Mouse (Mus musculus): ENCODE results near the gene Creb5. TPM values are rescaled to one million over a fixed set of nuclear protein-coding genes. Genes with fewer than 3 reads are reported as not detected.

Gene Creb5
- polyA plus RNA-seq, 1 experiment: 4.0 TPM

GRCm38 (mm10) chr6:53572456-53572855, 285.4 kb downstream of the Creb5 start:
- DNase-seq: peak; percentile 26
- Histone ChIP-seq H3K4me3 (replicated peaks; ENCODE audit: extremely low read depth, low read depth, low read length) (no peak overlapping the region), H3K4me1 (ENCODE audit: control insufficient read depth, insufficient read depth, low read length) (peaks cover 8% of the 10 kb centered on the region; the same call in 1 of the 2 replicates)
- TF ChIP-seq POLR2A (IDR thresholded peaks at IDR 0.05; ENCODE audit: borderline replicate concordance, extremely low read depth, low read depth, low read length) (no peak), CTCF (IDR thresholded peaks at IDR 0.05; ENCODE audit: insufficient read depth, low read length) (no peak)
- 39% methylated on average over 4 of the region's 4 CpGs for WGBS

DNA sequence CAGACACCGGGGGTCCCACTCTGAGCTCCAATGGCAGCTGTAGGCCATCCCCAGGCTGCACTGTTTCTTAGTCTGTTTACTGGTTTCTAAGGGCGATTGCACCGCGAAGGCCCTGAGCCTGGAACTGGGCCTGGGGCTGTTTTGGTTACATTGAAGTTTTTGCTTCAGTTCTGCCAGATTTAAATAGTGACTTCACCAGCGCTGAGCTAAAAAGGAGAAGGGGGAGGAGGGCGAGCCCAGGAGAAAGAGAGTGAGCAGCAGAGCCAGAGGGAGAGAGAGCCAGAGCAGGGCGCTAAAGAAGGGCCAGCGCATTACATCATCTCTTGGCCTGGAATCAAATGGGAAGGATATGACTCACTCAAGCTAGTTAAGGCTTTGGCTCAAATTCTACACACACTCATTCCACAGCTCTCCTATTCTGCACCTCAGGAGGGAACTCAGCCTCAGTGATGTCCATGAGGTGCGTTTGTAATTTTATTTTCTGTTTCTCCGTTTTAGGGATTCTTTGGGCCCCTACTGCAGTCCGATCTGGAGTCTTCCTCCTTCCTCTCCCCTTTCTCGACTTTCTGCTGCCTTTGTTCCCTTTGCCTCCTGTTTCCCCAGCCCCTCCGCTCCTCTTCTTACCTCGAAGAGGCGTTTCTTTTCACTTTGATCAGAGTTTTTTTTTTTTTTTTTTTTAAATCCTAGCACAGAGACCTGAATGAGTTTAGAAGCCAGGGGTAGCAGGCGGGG, 286.1 kb downstream of the Creb5 start:
- TF ChIP-seq CTCF (IDR thresholded peaks at IDR 0.05; ENCODE audit: insufficient read depth, low read length): no peak
- TF ChIP-seq POLR2A (IDR thresholded peaks at IDR 0.05; ENCODE audit: borderline replicate concordance, extremely low read depth, low read depth, low read length): no peak
- H3K4me1 ChIP-seq (ENCODE audit: control insufficient read depth, insufficient read depth, low read length): peaks cover 8% of the 10 kb centered on the region; the same call in 1 of the 2 replicates
- DNase-seq: peak; percentile 75
- H3K4me3 ChIP-seq (replicated peaks; ENCODE audit: extremely low read depth, low read depth, low read length): peak overlapping the region; percentile 62
- 3% methylated on average over 16 of the region's 16 CpGs for WGBS

- DNase-seq: no peak
- WGBS: 6% methylated on average over 6 of the region's 6 CpGs
- Histone ChIP-seq H3K4me1 (ENCODE audit: control insufficient read depth, insufficient read depth, low read length) (peaks cover 8% of the 10 kb centered on the region; the same call in 1 of the 2 replicates), H3K4me3 (replicated peaks; ENCODE audit: extremely low read depth, low read depth, low read length) (peak overlapping the region; percentile 24)
- no peak for TF ChIP-seq POLR2A (IDR thresholded peaks at IDR 0.05; ENCODE audit: borderline replicate concordance, extremely low read depth, low read depth, low read length)
- no peak for TF ChIP-seq CTCF (IDR thresholded peaks at IDR 0.05; ENCODE audit: insufficient read depth, low read length)
These were observed 286.6 kb downstream of the Creb5 start for GRCm38 (mm10) chr6:53573711-53574065.

DNA sequence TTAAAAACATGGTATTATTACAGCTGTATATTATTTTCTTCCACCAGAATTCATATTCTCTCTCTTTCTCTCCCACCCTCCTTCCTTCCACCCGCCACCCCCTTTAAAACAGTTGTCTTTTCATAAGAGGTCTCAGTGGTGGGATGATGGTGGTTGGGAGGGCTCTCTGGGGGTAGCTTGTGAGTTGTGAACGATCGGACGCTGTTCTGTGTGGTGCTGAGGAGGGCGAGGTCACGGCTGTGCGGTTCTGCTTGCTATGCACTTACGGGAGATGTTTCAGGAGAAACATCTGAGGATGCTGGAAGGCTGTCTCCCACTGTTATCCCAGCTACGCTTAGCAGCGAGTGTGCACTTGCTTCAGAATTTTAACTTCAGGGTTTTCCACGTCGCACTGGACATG, 287.0 kb downstream of the Creb5 start:
- WGBS: 45% methylated on average over 12 of the region's 12 CpGs
- peaks cover 8% of the 10 kb centered on the region; the same call in 1 of the 2 replicates for H3K4me1 ChIP-seq (ENCODE audit: control insufficient read depth, insufficient read depth, low read length)
- peak overlapping the region; percentile 12 for H3K4me3 ChIP-seq (replicated peaks; ENCODE audit: extremely low read depth, low read depth, low read length)
- TF ChIP-seq CTCF (IDR thresholded peaks at IDR 0.05; ENCODE audit: insufficient read depth, low read length) (no peak), POLR2A (IDR thresholded peaks at IDR 0.05; ENCODE audit: borderline replicate concordance, extremely low read depth, low read depth, low read length) (no peak)
- no peak for DNase-seq

- no peak for DNase-seq
- H3K4me3 ChIP-seq (replicated peaks; ENCODE audit: extremely low read depth, low read depth, low read length): no peak overlapping the region
- 73% methylated on average over 4 of the region's 4 CpGs for WGBS
- peaks cover 8% of the 10 kb centered on the region; the same call in 1 of the 2 replicates for H3K4me1 ChIP-seq (ENCODE audit: control insufficient read depth, insufficient read depth, low read length)
- TF ChIP-seq CTCF (IDR thresholded peaks at IDR 0.05; ENCODE audit: insufficient read depth, low read length): no peak
- TF ChIP-seq POLR2A (IDR thresholded peaks at IDR 0.05; ENCODE audit: borderline replicate concordance, extremely low read depth, low read depth, low read length): no peak
These were observed 288.1 kb downstream of the Creb5 start for GRCm38 (mm10) chr6:53575191-53575590.

DNA sequence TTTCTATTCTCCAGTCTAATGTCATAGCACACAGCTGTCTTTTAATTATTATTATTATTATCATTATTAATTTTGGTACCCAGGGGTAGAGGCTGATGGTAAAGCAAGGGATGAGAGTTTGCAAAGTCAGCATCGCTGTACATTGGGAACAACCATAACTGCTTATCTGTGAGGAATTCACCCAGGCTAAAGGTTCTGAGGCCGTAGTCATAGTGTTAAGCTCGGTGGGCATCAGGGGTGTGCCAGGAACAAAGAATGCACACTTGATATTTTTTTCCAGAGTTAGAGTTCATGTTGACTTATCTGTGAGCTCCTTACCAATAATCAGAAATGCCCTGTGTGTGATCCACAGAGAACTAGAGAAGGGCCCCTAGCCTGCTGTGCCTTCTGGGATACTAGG, 288.8 kb downstream of the Creb5 start:
- no peak for TF ChIP-seq POLR2A (IDR thresholded peaks at IDR 0.05; ENCODE audit: borderline replicate concordance, extremely low read depth, low read depth, low read length)
- TF ChIP-seq CTCF (IDR thresholded peaks at IDR 0.05; ENCODE audit: insufficient read depth, low read length): no peak
- H3K4me1 ChIP-seq (ENCODE audit: control insufficient read depth, insufficient read depth, low read length): peaks cover 8% of the 10 kb centered on the region; the same call in 1 of the 2 replicates
- H3K4me3 ChIP-seq (replicated peaks; ENCODE audit: extremely low read depth, low read depth, low read length): no peak overlapping the region
- no peak for DNase-seq
- 92% methylated on average over 3 of the region's 3 CpGs for WGBS

DNA sequence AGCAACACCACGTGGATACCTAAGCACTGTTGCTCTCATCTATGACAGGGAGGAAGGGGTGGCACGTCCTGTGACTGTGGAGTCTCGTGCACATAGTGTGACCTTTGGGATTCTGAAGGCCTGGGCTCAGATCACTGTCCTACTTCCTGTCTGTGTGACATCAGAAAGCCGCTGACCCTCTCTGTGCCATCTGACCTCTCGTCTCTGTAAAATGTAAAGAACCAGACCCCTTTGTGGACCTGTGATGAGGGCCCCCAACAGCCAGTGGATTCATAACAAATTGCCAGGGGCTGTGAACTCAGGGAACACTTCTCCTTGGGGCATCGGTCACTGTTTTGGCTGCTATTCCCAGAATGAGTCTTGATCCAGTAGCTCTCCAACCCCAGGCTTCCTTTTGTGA, 289.8 kb downstream of the Creb5 start:
- Histone ChIP-seq H3K4me3 (replicated peaks; ENCODE audit: extremely low read depth, low read depth, low read length) (no peak overlapping the region), H3K4me1 (ENCODE audit: control insufficient read depth, insufficient read depth, low read length) (peaks cover 8% of the 10 kb centered on the region; the same call in 1 of the 2 replicates)
- WGBS: 89% methylated on average over 6 of the region's 6 CpGs
- TF ChIP-seq POLR2A (IDR thresholded peaks at IDR 0.05; ENCODE audit: borderline replicate concordance, extremely low read depth, low read depth, low read length): no peak
- TF ChIP-seq CTCF (IDR thresholded peaks at IDR 0.05; ENCODE audit: insufficient read depth, low read length): no peak
- no peak for DNase-seq

- TF ChIP-seq POLR2A (IDR thresholded peaks at IDR 0.05; ENCODE audit: borderline replicate concordance, extremely low read depth, low read depth, low read length) (no peak), CTCF (IDR thresholded peaks at IDR 0.05; ENCODE audit: insufficient read depth, low read length) (no peak)
- no peak for DNase-seq
- Histone ChIP-seq H3K4me1 (ENCODE audit: control insufficient read depth, insufficient read depth, low read length) (peaks cover 2% of the 10 kb centered on the region; the same call in 1 of the 2 replicates), H3K4me3 (replicated peaks; ENCODE audit: extremely low read depth, low read depth, low read length) (no peak overlapping the region)
- 86% methylated on average over 3 of the region's 3 CpGs for WGBS
These were observed 290.7 kb downstream of the Creb5 start for GRCm38 (mm10) chr6:53577776-53578175.

DNA sequence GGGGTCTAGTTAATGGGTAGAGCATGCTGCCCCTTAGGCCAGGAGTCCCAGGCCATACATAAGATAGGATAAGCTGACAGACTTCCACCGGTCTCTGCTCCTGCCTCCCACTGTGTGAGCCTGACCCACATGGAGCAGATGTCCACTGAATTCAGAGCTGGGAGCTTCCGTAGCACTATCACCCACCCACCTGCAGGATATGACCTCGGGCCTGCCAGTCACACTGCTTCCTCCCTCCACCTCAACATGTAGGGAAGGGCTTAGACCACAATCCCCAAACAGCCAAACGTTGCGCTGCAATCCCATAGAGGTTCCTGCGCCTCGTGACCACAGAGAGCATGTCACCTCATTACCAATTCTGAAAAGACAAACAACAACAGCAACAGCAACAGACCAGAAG, 293.3 kb downstream of the Creb5 start:
- TF ChIP-seq CTCF (IDR thresholded peaks at IDR 0.05; ENCODE audit: insufficient read depth, low read length) (no peak), POLR2A (IDR thresholded peaks at IDR 0.05; ENCODE audit: borderline replicate concordance, extremely low read depth, low read depth, low read length) (no peak)
- 75% methylated on average over 7 of the region's 7 CpGs for WGBS
- no peak for DNase-seq

More for the DNA sequence above, 293.3 kb downstream of the Creb5 start:
- Histone ChIP-seq H3K4me1 (ENCODE audit: control insufficient read depth, insufficient read depth, low read length) (no peaks in the 10 kb centered on the region; the same call in 1 of the 2 replicates), H3K4me3 (replicated peaks; ENCODE audit: extremely low read depth, low read depth, low read length) (no peak overlapping the region)

Measured in lung, adult 2 months (tissue).